Mouse (Mus musculus): ENCODE data around the gene Hfe.

DNA sequence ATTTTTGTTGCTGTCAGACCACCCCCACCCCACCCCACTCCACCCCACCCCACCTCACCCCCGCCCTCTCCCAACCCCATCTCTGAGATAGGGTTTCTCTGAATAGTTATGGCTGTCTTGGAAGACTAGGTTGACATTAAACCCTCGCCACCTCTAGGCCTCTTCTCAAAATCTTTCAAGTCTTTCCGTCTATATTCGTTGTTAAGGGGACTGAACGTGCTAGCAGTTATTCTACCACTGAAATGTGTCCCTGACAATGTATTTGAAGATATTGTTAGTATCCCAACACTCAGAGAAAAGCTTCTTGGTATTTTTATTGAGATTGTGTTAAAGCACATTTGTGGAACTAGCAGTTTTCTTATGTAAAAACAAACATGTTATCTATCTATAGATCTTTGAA is 30.3 kb upstream of the Hfe start:
- no peak for TF ChIP-seq CTCF (IDR thresholded peaks at IDR 0.05; ENCODE audit: control insufficient read depth, insufficient read depth, low read length)
- TF ChIP-seq POLR2A (IDR thresholded peaks at IDR 0.05; ENCODE audit: borderline replicate concordance, control insufficient read depth, low read depth, low read length) = no peak
